Mouse (Mus musculus) thymus, postnatal 10 days (tissue): ENCODE data around the gene Scmh1.

Experiments used
- DNase-seq, 2 experiments: peaks; one replicate each; pipeline ENCODE4 v3.0.0; 2021; ENCODE audit warnings: low spot score in 2 of 2

Scmh1 gene

DNA sequence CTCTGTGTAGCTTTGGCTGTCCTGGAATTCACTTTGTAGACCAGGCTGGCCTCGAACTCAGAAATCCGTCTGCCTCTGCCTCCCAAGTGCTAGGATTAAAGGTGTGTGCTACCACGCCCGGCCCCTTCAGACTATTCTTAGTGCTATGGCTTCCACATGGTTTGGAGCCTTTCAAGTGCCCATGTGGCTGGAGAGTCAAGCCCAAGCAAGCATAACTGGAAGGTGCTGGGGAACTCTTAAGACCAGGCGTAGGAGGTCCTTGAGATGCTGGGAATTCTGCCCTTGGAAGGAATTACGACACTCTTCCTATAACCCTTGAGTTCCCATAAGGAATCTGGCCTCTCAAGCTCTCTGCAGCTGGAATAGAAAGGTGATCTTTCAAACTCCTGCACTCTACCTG is 151.5 kb downstream of the Scmh1 start:
- no peak for DNase-seq

DNA sequence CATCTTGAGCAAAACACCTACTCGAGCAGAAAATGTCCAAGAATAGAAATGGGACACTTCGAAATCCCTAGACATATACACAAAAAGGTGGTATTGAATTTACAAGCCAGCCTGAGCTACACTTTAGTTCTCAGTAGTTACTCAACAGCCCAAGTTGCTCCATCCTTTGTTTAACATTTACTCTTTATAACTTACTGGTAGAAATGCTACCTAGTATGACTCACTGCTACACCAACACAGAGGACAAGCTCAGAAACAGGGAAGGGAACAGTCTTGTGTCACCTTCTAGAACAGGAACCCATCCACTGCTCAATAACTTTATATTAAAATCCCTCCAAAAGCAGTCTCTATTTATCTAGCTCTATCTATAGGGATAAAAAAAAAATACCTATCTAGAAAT is 160.6 kb downstream of the Scmh1 start:
- DNase-seq: no peak

GRCm38 (mm10) chr4:120568005-120568404 is 162.9 kb downstream of the Scmh1 start:
- no peak for DNase-seq

DNA sequence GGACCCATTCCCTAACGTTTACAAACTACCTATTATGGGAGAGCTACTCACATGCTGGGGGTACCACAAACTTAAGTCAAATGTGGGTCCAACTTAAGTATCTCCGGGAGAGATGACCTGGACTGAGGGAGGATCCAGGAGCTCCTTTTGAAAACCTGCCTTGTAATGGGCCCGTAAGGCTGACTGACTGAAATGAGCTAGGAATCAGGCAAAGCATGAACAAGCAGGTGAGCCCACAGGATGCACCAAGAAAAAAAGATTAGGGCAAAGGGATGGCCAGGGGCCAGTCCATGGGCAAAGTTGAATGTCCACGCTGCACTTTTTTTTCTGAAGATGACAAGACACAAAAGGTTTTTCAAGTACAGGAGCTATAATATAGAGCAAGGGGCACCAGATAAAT is 163.9 kb downstream of the Scmh1 start:
- DNase-seq: no peak

GRCm38 (mm10) chr4:120569486-120570437 is 164.7 kb downstream of the Scmh1 start, which contains the start of gene Ctps:
Gene Ctps (minus strand): TSS chr4:120570276.
- DNase-seq: peak; percentile 90 to 94

GRCm38 (mm10) chr4:120570438-120571069 is 165.5 kb downstream of the Scmh1 start:
- DNase-seq: no peak

- no peak for DNase-seq
These were observed 166.0 kb downstream of the Scmh1 start for GRCm38 (mm10) chr4:120571070-120571464.

DNA sequence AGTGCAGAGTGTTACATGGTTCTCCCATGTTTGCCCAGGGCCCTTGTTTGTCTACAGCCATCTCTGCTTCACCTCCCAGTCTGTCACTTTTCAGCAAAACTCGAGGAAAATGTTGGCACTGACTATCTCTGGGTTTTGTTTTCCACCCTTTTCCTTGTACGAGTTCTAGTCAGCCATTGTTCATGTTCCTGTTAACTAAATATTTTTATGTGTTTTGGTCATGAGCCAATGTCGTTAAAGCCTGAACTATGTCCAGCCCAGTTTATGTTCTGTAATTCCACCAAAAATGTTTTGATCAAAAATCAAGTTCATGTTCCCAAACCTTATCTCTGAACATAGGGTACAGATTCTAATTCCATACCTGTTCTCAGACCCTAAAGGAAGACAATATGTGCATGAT is 166.6 kb downstream of the Scmh1 start:
- no peak for DNase-seq
